Mouse (Mus musculus) midbrain, embryonic 11.5 days (tissue): ENCODE results near the gene Pax5. TPM values are rescaled to one million over a fixed set of nuclear protein-coding genes. Genes with fewer than 3 reads are reported as not detected.
A peak's percentile ranks its signal among the peaks of the same experiment; 100 is the strongest.

Experiments used
- ATAC-seq: fragments of 200-750 bp; cut with Nextera tagmentation; 2 replicates; pipeline ENCODE4 v1.8.0; 2017; ENCODE audit warnings: moderate TSS enrichment, moderate library complexity; ENCODE audit not compliant: low FRiP score
- DNase-seq: peaks from one replicate; pipeline ENCODE4 v3.0.0; 2015; ENCODE audit warnings: low spot score; ENCODE audit errors: missing footprints
- H3K27ac ChIP-seq: fragments of 300-500 bp; sonication (generic); 2 replicates; pipeline ENCODE4 v1.5.1; 2014; ENCODE audit warnings: low read depth, low read length
- H3K27me3 ChIP-seq: fragments of 300-500 bp; sonication (generic); 2 replicates; pipeline ENCODE4 v1.6.1; 2014; ENCODE audit warnings: mild to moderate bottlenecking, low read length, moderate library complexity, mixed read lengths; ENCODE audit not compliant: control insufficient read depth, insufficient read depth
- H3K36me3 ChIP-seq: fragments of 300-500 bp; sonication (generic); 2 replicates; pipeline ENCODE4 v1.6.1; 2014; ENCODE audit warnings: mild to moderate bottlenecking, low read length, moderate library complexity, mixed read lengths; ENCODE audit not compliant: control insufficient read depth, insufficient read depth
- H3K4me1 ChIP-seq: fragments of 300-500 bp; sonication (generic); 2 replicates; pipeline ENCODE4 v1.6.1; 2014; ENCODE audit warnings: low read length; ENCODE audit not compliant: control insufficient read depth, insufficient read depth
- H3K4me2 ChIP-seq: fragments of 300-500 bp; sonication (generic); 2 replicates; pipeline ENCODE4 v1.6.1; 2014; ENCODE audit warnings: mild to moderate bottlenecking, moderate library complexity
- H3K4me3 ChIP-seq: fragments of 300-500 bp; sonication (generic); 2 replicates; pipeline ENCODE4 v1.5.1; 2014; ENCODE audit warnings: low read depth, low read length
- H3K9ac ChIP-seq: fragments of 300-500 bp; sonication (generic); 2 replicates; pipeline ENCODE4 v1.6.1; 2014; ENCODE audit warnings: low read length
- H3K9me3 ChIP-seq: fragments of 300-500 bp; sonication (generic); 2 replicates; pipeline ENCODE4 v1.6.1; 2016; ENCODE audit warnings: low read length; ENCODE audit not compliant: control insufficient read depth
- WGBS: fragments of 180-500 bp; shearing (Covaris S2); extraction: QIAGEN DNeasy Blood & Tissue Kit; methylation state at CpG from one replicate; pipeline ENCODE4 v1.1.7; 2014; 5-methylcytosine and 5-hydroxymethylcytosine counted together
- polyA plus RNA-seq: library from polyadenylated mRNA; unstranded; fragments of >200 nt; fragmentation: Nextera tagmentation; extraction: Ambion mirVana; gene quantifications from 2 replicates; pipeline ENCODE4 v1.2.1, GENCODE M21; 2014

The Pax5 gene
- polyA plus RNA-seq, 1 experiment from 2014 or later: 4.1 TPM

DNA sequence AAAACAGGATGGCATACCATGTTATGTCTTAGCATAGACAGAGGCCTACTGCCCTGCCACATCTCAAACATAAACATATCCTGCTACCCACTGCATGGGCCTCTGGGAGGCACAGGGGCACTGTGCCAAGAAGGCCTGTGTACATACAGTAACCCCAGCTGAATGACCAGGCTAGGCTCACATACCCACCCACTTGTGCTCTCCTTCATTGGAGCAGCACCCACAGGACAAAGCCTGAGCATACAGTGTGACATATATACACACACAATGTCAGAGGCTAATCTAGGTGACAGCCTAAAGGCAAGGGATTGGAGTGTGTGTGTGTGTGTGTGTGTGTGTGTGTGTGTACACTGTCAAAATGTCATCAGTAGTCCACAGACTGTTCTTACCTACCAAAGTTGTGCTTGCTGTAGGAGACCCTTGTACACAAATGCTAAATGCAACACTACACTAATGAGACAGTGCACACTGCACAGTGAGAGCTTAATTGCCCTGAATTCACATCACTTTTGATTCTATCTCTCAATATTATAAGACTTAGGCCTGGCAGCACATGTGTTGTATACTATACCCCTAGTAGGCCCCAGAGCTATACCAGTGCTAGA lies 1.1 kb downstream of the Pax5 start:
- H3K9ac ChIP-seq: peak overlapping the region; percentile 21
- DNase-seq (peak; percentile 82), ATAC-seq (no peak)
- H3K9me3 ChIP-seq: no peaks in the 10 kb centered on the region
- peak overlapping the region; percentile 11 for H3K4me3 ChIP-seq
- peaks cover 16% of the 10 kb centered on the region for H3K4me1 ChIP-seq
- no peak overlapping the region for H3K27ac ChIP-seq
- no peaks in the 10 kb centered on the region for H3K36me3 ChIP-seq
- H3K4me2 ChIP-seq: peak overlapping the region; percentile 17
- peaks cover 94% of the 10 kb centered on the region for H3K27me3 ChIP-seq

DNA sequence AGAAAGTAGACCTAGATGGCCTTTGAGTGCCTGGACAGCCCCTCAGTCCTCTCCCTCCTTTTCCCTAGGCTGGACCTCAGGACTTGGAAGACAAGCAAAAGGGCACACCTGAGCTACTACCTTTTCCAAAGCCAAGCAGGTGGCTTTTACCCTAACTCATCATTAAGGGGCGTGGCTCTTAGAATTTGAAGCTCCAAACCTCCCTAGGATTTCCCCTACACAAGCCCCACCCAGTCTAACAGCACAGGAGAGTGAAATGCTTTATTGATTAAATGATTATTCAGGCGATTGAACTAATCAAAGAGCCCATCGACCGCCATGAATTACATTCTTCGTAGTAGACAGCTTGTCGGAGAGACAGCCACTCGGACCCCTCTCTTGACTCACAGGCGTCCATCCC lies 2.0 kb downstream of the Pax5 start:
- Histone ChIP-seq H3K27me3 (peaks cover 94% of the 10 kb centered on the region), H3K27ac (no peak overlapping the region), H3K36me3 (no peaks in the 10 kb centered on the region), H3K4me1 (peaks cover 18% of the 10 kb centered on the region), H3K4me3 (peak overlapping the region; percentile 11), H3K4me2 (peak overlapping the region; percentile 37), H3K9ac (0 out of 2 replicates have a peak overlapping the region, but pooled peaks have one; percentile 12), H3K9me3 (no peaks in the 10 kb centered on the region)
- ATAC-seq (no peak), DNase-seq (no peak)
- 47% methylated on average over 8 of the region's 8 CpGs for WGBS

DNA sequence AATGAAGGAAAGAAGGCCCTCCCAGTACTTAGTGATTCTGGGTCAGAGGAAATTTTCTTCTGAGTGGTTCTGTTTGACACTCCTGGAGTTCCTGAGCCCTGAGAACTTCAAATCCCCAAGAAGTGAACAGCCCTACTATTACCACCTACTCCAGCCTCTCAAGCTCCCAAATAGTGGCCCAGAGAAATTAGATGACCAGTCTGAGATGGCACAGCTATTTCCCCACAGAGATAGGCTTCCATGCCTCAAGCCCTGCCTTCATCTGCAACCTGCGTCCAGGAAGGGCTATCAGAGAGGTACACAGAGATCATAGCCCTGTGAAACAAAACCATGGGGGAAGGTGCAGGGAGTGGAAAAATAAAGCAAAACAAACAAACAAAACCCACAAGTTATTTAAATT lies 3.4 kb downstream of the Pax5 start:
- Histone ChIP-seq H3K9ac (no peak overlapping the region), H3K27me3 (peaks cover 95% of the 10 kb centered on the region), H3K4me3 (no peak overlapping the region), H3K27ac (no peak overlapping the region), H3K9me3 (no peaks in the 10 kb centered on the region), H3K36me3 (no peaks in the 10 kb centered on the region), H3K4me1 (peaks cover 19% of the 10 kb centered on the region), H3K4me2 (peak overlapping the region; percentile 16; the same call in 1 of the 2 replicates)
- 34% methylated on average over 1 of the region's 1 CpGs for WGBS
- DNase-seq (no peak), ATAC-seq (no peak)

DNA sequence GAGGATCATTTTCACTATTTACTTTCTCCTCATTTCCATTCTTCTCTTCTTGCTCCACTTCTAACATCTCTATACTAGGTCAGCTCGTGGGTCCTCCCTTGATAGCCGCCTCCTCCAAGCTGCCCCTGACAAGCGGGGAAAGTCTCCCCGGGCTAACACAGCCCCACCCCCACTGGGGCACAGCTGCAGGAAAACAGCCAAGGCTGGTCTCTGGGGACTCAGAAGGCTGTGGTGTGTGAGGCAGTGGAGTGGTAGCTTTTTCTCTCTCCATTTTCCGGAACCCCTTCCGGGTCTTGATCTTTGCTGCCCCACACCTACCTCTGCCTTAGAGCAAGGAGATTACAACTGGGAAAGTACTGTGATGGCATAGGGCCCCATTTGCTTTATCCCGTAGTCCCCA lies 4.3 kb downstream of the Pax5 start:
- no peak for ATAC-seq
- Histone ChIP-seq H3K4me3 (0 out of 2 replicates have a peak overlapping the region, but pooled peaks have one; percentile 5), H3K9ac (0 out of 2 replicates have a peak overlapping the region, but pooled peaks have one; percentile 14), H3K27me3 (peaks cover 95% of the 10 kb centered on the region), H3K4me1 (peaks cover 18% of the 10 kb centered on the region), H3K4me2 (peak overlapping the region; percentile 65), H3K36me3 (no peaks in the 10 kb centered on the region), H3K27ac (no peak overlapping the region), H3K9me3 (no peaks in the 10 kb centered on the region)
- DNase-seq: no peak
- WGBS: 2% methylated on average over 7 of the region's 7 CpGs

DNA sequence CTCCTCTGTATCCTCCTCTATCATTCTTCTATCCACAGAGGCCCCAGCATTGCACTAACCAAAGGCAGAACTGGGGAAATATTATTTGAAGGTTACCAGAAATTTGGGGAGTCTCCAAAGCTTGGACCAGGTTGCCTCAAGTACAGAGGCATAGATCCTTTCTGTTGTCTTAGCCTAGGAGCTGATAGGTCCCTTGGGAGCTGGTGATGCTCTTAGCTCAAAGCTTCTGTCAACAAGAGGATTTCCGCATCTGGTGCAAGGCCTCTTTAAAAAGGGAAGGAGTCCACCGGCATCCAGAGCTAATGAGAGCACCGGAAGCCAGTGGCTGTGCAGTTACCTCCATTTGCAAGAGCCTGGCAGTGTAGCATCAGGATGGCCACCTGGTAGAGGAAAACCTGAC lies 5.1 kb downstream of the Pax5 start:
- Histone ChIP-seq H3K27ac (no peak overlapping the region), H3K36me3 (no peaks in the 10 kb centered on the region), H3K4me2 (peak overlapping the region; percentile 65), H3K4me3 (peak overlapping the region; percentile 53; the same call in 1 of the 2 replicates), H3K9ac (peak overlapping the region; percentile 24; the same call in 1 of the 2 replicates), H3K27me3 (peaks cover 97% of the 10 kb centered on the region), H3K4me1 (peaks cover 18% of the 10 kb centered on the region), H3K9me3 (no peaks in the 10 kb centered on the region)
- DNase-seq (peak; percentile 88), ATAC-seq (no peak)
- 5% methylated on average over 3 of the region's 3 CpGs for WGBS

DNA sequence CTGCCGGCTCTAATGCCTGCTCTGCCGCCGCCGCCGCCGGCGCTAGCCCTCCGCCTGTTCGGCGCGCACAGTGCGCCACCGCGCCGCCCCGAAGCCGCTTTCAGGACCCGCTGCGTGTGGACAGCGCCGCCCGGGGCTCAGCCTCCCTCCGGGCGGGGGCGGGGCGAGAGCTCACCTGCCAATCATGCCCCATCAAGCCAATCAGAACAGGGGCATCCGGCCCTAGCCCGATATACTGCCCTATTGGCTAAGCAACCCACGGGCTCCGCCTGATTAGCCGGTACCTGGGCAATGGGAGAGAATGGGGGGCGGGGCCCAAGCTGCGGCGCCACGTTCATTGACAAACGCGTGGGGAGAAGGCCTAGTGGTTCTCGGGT lies 5.9 kb downstream of the Pax5 start:
- Histone ChIP-seq H3K27ac (no peak overlapping the region; the same call in 1 of the 2 replicates), H3K36me3 (no peaks in the 10 kb centered on the region), H3K4me1 (peaks cover 18% of the 10 kb centered on the region), H3K9ac (peak overlapping the region; percentile 72), H3K4me2 (peak overlapping the region; percentile 65), H3K27me3 (peaks cover 97% of the 10 kb centered on the region), H3K4me3 (peak overlapping the region; percentile 53), H3K9me3 (no peaks in the 10 kb centered on the region)
- ATAC-seq (peak; percentile 99), DNase-seq (peak; percentile 99)
- WGBS: under 1% methylated on average over 35 of the region's 38 CpGs

DNA sequence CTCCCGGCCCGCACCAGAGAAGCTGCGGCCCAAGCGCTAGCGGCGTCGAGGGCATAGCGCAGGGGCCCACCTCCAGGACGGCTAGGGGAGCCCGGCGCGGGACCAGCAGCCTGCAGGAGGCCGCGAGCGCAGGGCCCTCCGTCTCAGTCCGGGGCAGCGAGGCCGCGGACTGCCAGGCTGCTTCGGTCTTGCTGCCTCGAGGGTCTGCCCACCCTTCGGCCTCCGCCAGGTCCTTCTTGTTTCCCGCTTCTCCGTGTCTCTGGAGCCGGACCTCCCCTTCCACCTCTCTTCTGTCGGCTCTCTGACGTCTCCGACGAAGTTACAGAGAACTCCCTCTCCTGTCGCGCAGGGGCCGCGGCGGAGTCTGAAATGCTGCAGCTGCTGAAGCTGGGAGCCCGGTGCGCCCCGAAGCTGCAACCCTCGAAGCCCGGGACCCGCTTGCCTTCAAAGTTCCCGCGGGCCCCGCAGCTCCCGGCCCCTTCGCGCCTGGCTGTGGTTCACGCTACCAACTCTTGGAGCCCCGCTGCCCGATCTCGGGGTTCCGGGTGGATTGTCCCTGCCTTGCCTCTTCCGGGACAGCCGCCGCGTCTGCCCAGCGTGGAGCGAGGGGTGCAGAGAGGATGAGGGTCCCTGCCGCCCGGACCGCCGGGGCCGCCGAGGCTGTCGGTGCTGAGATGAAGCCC lies 6.5 kb downstream of the Pax5 start:
- Histone ChIP-seq H3K9me3 (no peaks in the 10 kb centered on the region), H3K4me2 (peak overlapping the region; percentile 65), H3K27ac (no peak overlapping the region; the same call in 1 of the 2 replicates), H3K4me3 (peak overlapping the region; percentile 53), H3K27me3 (peaks cover 94% of the 10 kb centered on the region), H3K4me1 (peaks cover 18% of the 10 kb centered on the region), H3K36me3 (no peaks in the 10 kb centered on the region), H3K9ac (peak overlapping the region; percentile 72)
- ATAC-seq (no peak), DNase-seq (peak; percentile 94)
- WGBS: under 1% methylated on average over 66 of the region's 66 CpGs

DNA sequence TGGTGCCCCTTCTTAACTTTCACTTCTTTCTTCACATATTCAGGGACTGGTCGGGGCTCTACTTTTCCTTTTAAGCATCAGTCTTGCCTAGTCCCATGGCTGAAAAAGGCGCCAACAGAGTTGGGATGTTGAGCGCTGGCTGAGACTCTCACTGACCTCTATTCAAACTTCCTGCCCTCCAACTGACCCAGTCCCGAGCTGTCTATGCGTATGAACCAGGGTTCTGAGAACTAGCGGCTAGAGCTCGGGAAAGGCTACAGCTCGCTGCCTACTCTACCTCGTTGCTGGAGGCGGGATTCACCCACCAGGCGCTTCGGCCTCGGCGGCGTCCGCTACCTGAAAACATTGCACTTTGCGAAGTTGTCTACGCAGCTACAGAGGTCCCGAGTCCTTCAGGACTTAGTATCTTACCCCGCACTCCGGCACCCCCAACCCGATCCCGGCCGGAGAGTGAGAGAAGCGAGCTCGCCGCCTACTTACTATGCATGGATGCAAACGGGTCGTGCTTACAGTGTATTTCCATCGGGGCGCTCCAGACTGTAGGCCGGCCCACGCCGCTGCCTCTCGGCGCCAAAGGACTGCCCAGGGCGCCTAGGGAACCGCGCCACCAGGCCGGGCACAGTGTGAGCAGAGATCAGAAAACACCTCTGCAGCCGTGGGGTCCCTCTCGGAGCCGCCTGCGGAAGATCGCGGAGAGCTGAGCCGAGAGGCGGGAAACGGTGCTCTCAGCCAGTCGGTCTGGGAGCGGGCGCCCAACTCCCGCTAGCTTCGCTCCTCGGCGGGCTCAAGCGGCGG lies 7.2 kb downstream of the Pax5 start:
- no peaks in the 10 kb centered on the region for H3K9me3 ChIP-seq
- H3K27me3 ChIP-seq: peaks cover 94% of the 10 kb centered on the region
- H3K4me2 ChIP-seq: peak overlapping the region; percentile 65
- no peak overlapping the region for H3K27ac ChIP-seq
- DNase-seq (peak; percentile 97), ATAC-seq (no peak)
- no peaks in the 10 kb centered on the region for H3K36me3 ChIP-seq
- H3K9ac ChIP-seq: peak overlapping the region; percentile 72
- peak overlapping the region; percentile 53 for H3K4me3 ChIP-seq
- under 1% methylated on average over 58 of the region's 58 CpGs for WGBS
- peaks cover 18% of the 10 kb centered on the region for H3K4me1 ChIP-seq
